Mouse (Mus musculus) mouse embryonic stem cell (cell line): Measurements from ENCODE around the gene Ndufs7.

ENCODE experiments used
- in situ Hi-C, 2 experiments: fragments of 300-500 bp; cut with MboI; formaldehyde crosslinking; loops; 1 replicate in 1 of 2; 3 replicates in 1 of 2; pipeline ENCODE4 v1.14.3; 2019 to 2020; ENCODE audit warnings: low sequenced_read_pairs in 2 of 2, low pct_unique_long_range_greater_than_20kb in 1 of 2, mixed read lengths in 1 of 2; ENCODE audit not compliant: unreplicated experiment in 1 of 2

The Ndufs7 gene

DNA sequence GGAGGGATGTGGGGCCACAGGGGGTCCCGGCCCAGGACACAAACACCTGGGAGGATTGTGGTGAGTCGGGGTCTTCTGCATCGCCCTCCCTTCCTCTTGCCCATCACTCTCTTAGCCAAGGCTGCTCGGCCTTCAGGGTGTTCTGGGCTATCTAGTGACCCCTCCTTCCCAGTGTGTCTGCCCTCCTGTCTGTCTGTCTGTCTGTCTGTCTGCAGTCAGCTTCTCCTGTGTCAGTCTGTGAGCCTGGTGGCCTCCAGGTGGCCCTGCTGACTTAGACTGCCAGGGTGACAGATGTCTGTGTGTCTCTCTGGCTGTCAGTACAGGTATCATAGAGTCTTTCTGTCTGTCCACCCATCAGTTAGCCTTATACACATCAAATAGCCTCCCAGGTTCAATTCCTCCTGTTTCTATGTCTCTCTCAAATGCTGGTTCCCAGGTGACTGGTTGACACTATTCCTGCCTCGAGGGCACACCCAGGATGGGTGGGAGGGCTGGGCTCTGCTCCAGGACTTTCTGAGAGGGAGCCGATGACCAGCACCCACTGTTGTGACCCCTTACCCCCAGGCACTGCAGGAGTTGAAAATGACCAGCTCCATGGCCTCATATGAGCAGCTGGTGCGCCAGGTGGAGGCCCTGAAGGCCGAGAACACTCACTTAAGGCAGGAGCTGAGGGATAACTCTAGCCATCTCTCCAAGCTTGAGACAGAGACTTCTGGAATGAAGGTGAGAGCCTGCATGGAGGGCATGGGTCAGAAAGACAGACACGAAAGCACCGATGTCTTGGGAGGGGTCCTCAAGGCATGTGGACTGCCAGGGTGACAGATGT is 52.5 kb downstream of the Ndufs7 start:
- in situ Hi-C loops = no loop called here

DNA sequence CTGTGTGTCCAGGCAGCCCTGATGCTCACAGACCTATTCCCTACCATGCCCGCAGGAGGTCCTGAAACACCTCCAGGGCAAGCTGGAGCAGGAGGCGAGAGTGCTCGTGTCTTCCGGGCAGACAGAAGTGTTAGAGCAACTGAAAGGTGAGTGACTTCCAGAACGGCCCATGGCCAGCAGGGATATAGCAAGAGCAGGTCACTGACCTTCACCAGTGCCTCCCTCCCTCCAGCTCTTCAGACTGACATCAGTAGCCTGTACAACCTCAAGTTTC is 53.1 kb downstream of the Ndufs7 start:
- in situ Hi-C loops = no loop called here

DNA sequence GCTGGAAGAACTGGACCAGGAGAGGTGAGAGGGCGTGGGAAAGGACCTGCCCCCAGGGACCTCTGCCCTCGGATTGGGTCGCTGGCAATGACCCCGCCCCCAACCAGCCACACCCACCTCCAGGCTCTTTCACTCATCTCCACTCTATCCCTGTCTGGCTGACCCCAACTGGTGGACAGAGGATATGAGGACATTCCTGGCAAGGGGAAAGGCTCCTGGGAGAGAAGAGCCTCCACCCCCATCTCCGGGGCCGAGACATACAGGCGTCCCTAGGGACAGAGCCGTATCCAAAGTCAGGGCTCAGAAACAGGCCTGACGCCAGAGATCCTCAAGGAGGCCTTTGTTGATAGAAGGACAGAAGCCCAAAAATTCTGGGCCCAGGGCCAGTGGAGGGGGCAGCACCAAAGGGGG is 53.6 kb downstream of the Ndufs7 start:
- in situ Hi-C loops = no loop called here

DNA sequence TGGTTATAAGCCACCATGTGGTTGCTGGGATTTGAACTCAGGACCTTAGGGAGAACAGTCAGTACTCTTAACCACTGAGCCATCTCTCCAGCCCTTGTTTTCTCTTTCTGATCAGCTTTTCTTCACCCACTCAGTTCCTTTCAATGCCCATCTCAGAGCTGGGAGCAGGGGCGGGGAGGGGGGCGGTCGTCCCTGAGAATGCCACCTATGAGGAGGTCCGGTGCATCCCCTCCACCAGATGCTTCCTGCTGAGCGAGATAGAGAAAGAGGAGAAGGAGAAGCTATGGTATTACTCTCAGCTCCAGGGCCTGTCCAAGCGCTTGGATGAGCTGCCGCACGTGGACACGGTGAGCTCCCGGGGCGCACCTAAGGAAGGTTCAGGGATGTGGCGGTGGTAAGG is 55.5 kb downstream of the Ndufs7 start:
- in situ Hi-C loops = no loop called here

DNA sequence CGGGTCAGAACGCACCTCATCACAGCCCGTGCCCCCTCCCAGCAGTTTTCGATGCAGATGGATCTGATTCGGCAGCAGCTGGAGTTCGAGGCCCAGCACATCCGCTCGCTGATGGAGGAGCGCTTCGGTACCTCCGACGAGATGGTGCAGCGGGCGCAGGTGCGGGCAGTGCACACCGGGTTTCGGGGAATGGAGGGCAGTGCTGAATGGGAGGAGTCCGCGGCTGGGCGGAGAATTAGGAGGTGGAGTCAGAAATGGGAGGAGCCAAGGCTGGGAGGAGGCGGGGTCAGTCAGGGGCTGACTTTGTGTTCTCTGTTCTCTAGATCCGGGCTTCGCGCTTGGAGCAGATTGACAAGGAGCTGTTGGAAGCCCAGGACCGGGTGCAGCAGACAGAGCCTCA is 55.9 kb downstream of the Ndufs7 start:
- in situ Hi-C loops = no loop called here
